8 mouse cellular contexts compared by ENCODE assay signal in the genomic region with DNA sequence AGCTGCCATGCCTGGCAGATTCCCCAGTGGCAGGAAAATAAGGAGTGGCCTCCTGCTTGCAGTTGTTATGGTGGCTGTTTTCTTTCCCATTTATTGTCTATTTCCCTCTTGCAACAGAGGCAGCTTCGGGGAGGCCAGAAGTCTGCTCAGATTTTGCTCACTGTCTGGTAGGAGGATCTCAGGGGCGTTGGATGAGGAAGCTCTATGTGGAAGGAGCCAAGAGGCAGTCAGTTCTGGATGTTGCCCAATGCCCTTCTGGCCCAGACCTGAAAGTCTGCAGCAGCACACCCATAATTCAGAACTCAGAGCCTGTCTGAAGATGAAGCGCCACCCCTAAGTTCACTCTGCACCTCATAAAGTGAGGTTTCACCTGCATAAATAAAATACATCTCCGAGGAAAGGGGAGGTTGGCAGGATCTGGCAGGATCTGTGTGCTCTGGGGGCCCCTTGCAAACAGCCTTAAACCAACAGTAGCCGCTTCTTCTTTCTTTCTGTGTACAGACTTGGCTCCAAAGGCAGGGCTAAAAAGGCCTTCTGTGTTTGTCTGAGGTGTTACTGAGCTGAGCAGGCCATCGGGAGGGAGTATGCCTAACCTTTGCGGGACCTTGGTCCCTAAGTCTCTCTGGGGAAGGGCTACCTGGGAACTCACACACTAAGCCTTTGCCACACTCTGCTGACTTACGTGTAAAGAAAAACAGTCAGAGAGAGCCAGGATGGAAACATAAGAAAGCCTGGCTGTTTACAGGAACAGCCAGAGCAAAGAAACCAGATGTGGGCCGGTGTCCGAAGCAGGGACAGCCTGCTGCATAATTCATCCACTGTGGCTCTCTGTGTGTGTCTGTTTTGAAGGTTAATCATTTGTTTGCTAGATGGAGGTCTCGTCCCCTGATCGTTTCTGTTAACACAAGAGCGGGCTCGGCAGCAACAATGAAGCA.
DNase-seq lines count a peak whose midpoint lies in the region; ATAC-seq and TF ChIP-seq lines count a peak whose summit lies in the region.

No protein-coding gene starts in this region.

- WGBS in forebrain, embryonic 14.5 days = 75% methylated on average over 14 of the region's 14 CpGs
- 81% methylated on average over 14 of the region's 14 CpGs for WGBS in forebrain, embryonic 11.5 days
- 26% methylated on average over 14 of the region's 14 CpGs for WGBS in stomach, postnatal 0 days

- DNase-seq in forebrain, embryonic 14.5 days (ENCODE audit: low spot score) = no peak
- no peak for DNase-seq in forebrain, embryonic 11.5 days (ENCODE audit: low spot score)
- DNase-seq in gastrocnemius, adult 18-20 months (ENCODE audit: low spot score) = peak; percentile 42
- peak; percentile 34 to 43 for DNase-seq in kidney, postnatal 36 days
- peak; percentile 27 for DNase-seq in stomach, postnatal 0 days (ENCODE audit: low spot score)
- DNase-seq in spleen, adult 18-20 months = no peak

- H3K36me3 ChIP-seq in forebrain, embryonic 14.5 days (ENCODE audit: control insufficient read depth, insufficient read depth, low read length) = no peaks in the 10 kb centered on the region
- no peaks in the 10 kb centered on the region for H3K36me3 ChIP-seq in forebrain, embryonic 11.5 days (ENCODE audit: control insufficient read depth, insufficient read depth, low read length)
- no peaks in the 10 kb centered on the region for H3K36me3 ChIP-seq in stomach, postnatal 0 days (ENCODE audit: control insufficient read depth, insufficient read depth, low read length)

- TF ChIP-seq EP300 in stomach, postnatal 0 days (optimal IDR thresholded peaks at IDR 0.05) = no peak

- no peak overlapping the region for H3K27ac ChIP-seq in forebrain, embryonic 14.5 days (ENCODE audit: low read depth, low read length)
- no peak overlapping the region for H3K27ac ChIP-seq in forebrain, embryonic 11.5 days (ENCODE audit: low read depth, low read length)
- peak overlapping the region; percentile 82 for H3K27ac ChIP-seq in brown adipose tissue, adult 24 weeks (replicated peaks; ENCODE audit: low read depth, low read length)
- peak overlapping the region; percentile 58 for H3K27ac ChIP-seq in stomach, postnatal 0 days (replicated peaks)

- no peak overlapping the region for H3K4me3 ChIP-seq in forebrain, embryonic 14.5 days (ENCODE audit: low read depth, low read length)
- no peak overlapping the region for H3K4me3 ChIP-seq in forebrain, embryonic 11.5 days (ENCODE audit: low read depth, low read length)
- H3K4me3 ChIP-seq in brown adipose tissue, adult 24 weeks (ENCODE audit: insufficient read depth, low read depth, low read length) = no peak overlapping the region
- no peak overlapping the region for H3K4me3 ChIP-seq in stomach, postnatal 0 days (ENCODE audit: low read depth, low read length)

- no peaks in the 10 kb centered on the region for H3K27me3 ChIP-seq in forebrain, embryonic 14.5 days (replicated peaks; ENCODE audit: control insufficient read depth, insufficient read depth, low read length)
- no peaks in the 10 kb centered on the region for H3K27me3 ChIP-seq in forebrain, embryonic 11.5 days (ENCODE audit: control insufficient read depth, insufficient read depth, low read length)
- H3K27me3 ChIP-seq in stomach, postnatal 0 days (ENCODE audit: control insufficient read depth, insufficient read depth, low read length) = no peaks in the 10 kb centered on the region

- no peaks in the 10 kb centered on the region for H3K9me3 ChIP-seq in forebrain, embryonic 14.5 days (replicated peaks; ENCODE audit: control insufficient read depth, low read length)
- H3K9me3 ChIP-seq in forebrain, embryonic 11.5 days (ENCODE audit: control insufficient read depth, low read length) = no peaks in the 10 kb centered on the region
- H3K9me3 ChIP-seq in stomach, postnatal 0 days (ENCODE audit: control insufficient read depth, low read length) = no peaks in the 10 kb centered on the region

- no peak for TF ChIP-seq CTCF in stomach, postnatal 0 days (IDR thresholded peaks at IDR 0.05; ENCODE audit: low read depth)

- no peaks in the 10 kb centered on the region for H3K4me1 ChIP-seq in forebrain, embryonic 14.5 days (ENCODE audit: control insufficient read depth, insufficient read depth, low read length)
- H3K4me1 ChIP-seq in forebrain, embryonic 11.5 days (replicated peaks; ENCODE audit: control insufficient read depth, insufficient read depth, low read length) = no peaks in the 10 kb centered on the region
- peaks cover 25% of the 10 kb centered on the region for H3K4me1 ChIP-seq in brown adipose tissue, adult 24 weeks (ENCODE audit: control insufficient read depth, insufficient read depth, insufficient read length, low read length)
- peaks cover 10% of the 10 kb centered on the region for H3K4me1 ChIP-seq in stomach, postnatal 0 days (replicated peaks; ENCODE audit: control insufficient read depth, insufficient read depth)

- H3K9ac ChIP-seq in forebrain, embryonic 14.5 days (ENCODE audit: low read length) = 0 out of 2 replicates have a peak overlapping the region, but pooled peaks have one; percentile 8
- H3K9ac ChIP-seq in forebrain, embryonic 11.5 days (ENCODE audit: low read length) = no peak overlapping the region
- 0 out of 2 replicates have a peak overlapping the region, but pooled peaks have one; percentile 13 for H3K9ac ChIP-seq in stomach, postnatal 0 days (ENCODE audit: low read length)

- H3K4me2 ChIP-seq in forebrain, embryonic 14.5 days (ENCODE audit: low read length) = no peak overlapping the region
- H3K4me2 ChIP-seq in forebrain, embryonic 11.5 days (ENCODE audit: low read depth, low read length, severe bottlenecking) = no peak overlapping the region
- H3K4me2 ChIP-seq in stomach, postnatal 0 days (replicated peaks; ENCODE audit: low read depth) = no peak overlapping the region

- ATAC-seq in forebrain, embryonic 14.5 days = no peak
- ATAC-seq in forebrain, embryonic 11.5 days (replicated peaks; ENCODE audit: low FRiP score) = no peak
- ATAC-seq in stomach, postnatal 0 days (ENCODE audit: low FRiP score, low TSS enrichment) = no peak
- no peak for ATAC-seq in CD4-positive, CD25-positive, alpha-beta regulatory T cell, adult 4 months

Comparison
In these comparisons a context has a peak if more than half of its experiments do, and no peak if none do; other contexts are left out.
1. DNase-seq: peak in gastrocnemius, adult 18-20 months (single experiment), kidney, postnatal 36 days (2 of 2) and stomach, postnatal 0 days (single experiment); none in forebrain, embryonic 14.5 days (single experiment), forebrain, embryonic 11.5 days (single experiment) and spleen, adult 18-20 months (0 of 2).
2. H3K27ac ChIP-seq: peak in brown adipose tissue, adult 24 weeks (single experiment) and stomach, postnatal 0 days (single experiment); none in forebrain, embryonic 14.5 days (single experiment) and forebrain, embryonic 11.5 days (single experiment).